Mouse (Mus musculus): Measurements from ENCODE around the gene Slc39a1. TPM values are rescaled to one million over a fixed set of nuclear protein-coding genes. Genes with fewer than 3 reads are reported as not detected.

Gene Slc39a1
- total and polyA plus RNA-seq, 3 experiments = 57.3 to 75.5 (median 67.6) TPM

DNA sequence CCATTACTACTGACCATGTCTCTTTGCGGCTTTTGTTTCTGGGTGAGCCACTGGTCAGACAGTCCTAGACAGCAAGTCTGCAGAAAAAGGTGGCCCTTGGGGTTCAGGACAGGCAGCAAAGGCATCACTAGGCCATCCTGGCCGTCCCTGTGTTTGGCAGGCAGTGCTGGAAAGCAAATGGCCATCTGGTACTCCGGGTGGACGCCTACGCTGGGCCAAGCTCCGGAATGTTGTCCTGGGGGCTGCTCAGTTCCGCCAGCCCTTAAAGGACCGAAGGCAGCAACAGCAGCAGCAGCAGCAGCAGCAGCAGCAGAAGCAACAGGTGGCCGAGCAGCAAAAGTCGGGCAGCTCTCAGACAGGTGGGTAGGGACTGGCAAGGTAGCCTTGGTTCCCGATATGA lies 27.3 kb downstream of the Slc39a1 start:
- Histone ChIP-seq H3K9ac (ENCODE audit: low read depth, low read length) (no peak overlapping the region), H3K27me3 (ENCODE audit: control insufficient read depth, insufficient read depth, low read length) (no peaks in the 10 kb centered on the region), H3K79me2 (replicated peaks; ENCODE audit: control insufficient read depth, insufficient read depth, low read length) (no peaks in the 10 kb centered on the region), H3K27ac (no peak overlapping the region), H3K36me3 (ENCODE audit: control insufficient read depth, insufficient read depth, low read length) (no peaks in the 10 kb centered on the region), H3K4me3 (no peak overlapping the region), H3K4me1 (ENCODE audit: control insufficient read depth, insufficient read depth, low read length) (no peaks in the 10 kb centered on the region)
- WGBS = 90% methylated on average over 11 of the region's 11 CpGs
- TF ChIP-seq CTCF (IDR thresholded peaks at IDR 0.05) (no peak), POLR2A (IDR thresholded peaks at IDR 0.05; ENCODE audit: insufficient read depth, low read depth, low read length) (no peak), EP300 (IDR thresholded peaks at IDR 0.05; ENCODE audit: insufficient read depth, low read depth, low read length) (no peak)
- DNase-seq = no peak
- intact Hi-C loops (cut with DNase I) = no loop called here

GRCm38 (mm10) chr3:90276858-90277257 lies 28.9 kb downstream of the Slc39a1 start:
- Histone ChIP-seq H3K4me3 (no peak overlapping the region), H3K9ac (ENCODE audit: low read depth, low read length) (no peak overlapping the region), H3K4me1 (ENCODE audit: control insufficient read depth, insufficient read depth, low read length) (no peaks in the 10 kb centered on the region), H3K79me2 (replicated peaks; ENCODE audit: control insufficient read depth, insufficient read depth, low read length) (no peaks in the 10 kb centered on the region), H3K27ac (no peak overlapping the region), H3K36me3 (ENCODE audit: control insufficient read depth, insufficient read depth, low read length) (no peaks in the 10 kb centered on the region), H3K27me3 (ENCODE audit: control insufficient read depth, insufficient read depth, low read length) (no peaks in the 10 kb centered on the region)
- WGBS = 71% methylated on average over 16 of the region's 16 CpGs
- no peak for DNase-seq
- no peak for TF ChIP-seq EP300 (IDR thresholded peaks at IDR 0.05; ENCODE audit: insufficient read depth, low read depth, low read length)
- no peak for TF ChIP-seq POLR2A (IDR thresholded peaks at IDR 0.05; ENCODE audit: insufficient read depth, low read depth, low read length)
- no peak for TF ChIP-seq CTCF (IDR thresholded peaks at IDR 0.05)
- intact Hi-C loops (cut with DNase I) = no loop called here

GRCm38 (mm10) chr3:90277793-90278192 lies 29.8 kb downstream of the Slc39a1 start:
- 89% methylated on average over 9 of the region's 9 CpGs for WGBS
- H3K36me3 ChIP-seq (ENCODE audit: control insufficient read depth, insufficient read depth, low read length) = no peaks in the 10 kb centered on the region

GRCm38 (mm10) chr3:90278211-90278610 lies 30.2 kb downstream of the Slc39a1 start:
- no peak for DNase-seq
- TF ChIP-seq CTCF (IDR thresholded peaks at IDR 0.05) = no peak
- TF ChIP-seq POLR2A (IDR thresholded peaks at IDR 0.05; ENCODE audit: insufficient read depth, low read depth, low read length) = no peak
- TF ChIP-seq EP300 (IDR thresholded peaks at IDR 0.05; ENCODE audit: insufficient read depth, low read depth, low read length) = no peak
- intact Hi-C loops (cut with DNase I) = no loop called here
- Histone ChIP-seq H3K27me3 (ENCODE audit: control insufficient read depth, insufficient read depth, low read length) (no peaks in the 10 kb centered on the region), H3K79me2 (replicated peaks; ENCODE audit: control insufficient read depth, insufficient read depth, low read length) (no peaks in the 10 kb centered on the region), H3K9ac (ENCODE audit: low read depth, low read length) (no peak overlapping the region), H3K4me3 (no peak overlapping the region), H3K27ac (no peak overlapping the region), H3K36me3 (ENCODE audit: control insufficient read depth, insufficient read depth, low read length) (no peaks in the 10 kb centered on the region), H3K4me1 (ENCODE audit: control insufficient read depth, insufficient read depth, low read length) (no peaks in the 10 kb centered on the region)
- WGBS = 93% methylated on average over 10 of the region's 10 CpGs

More at GRCm38 (mm10) chr3:90277793-90278192, 29.8 kb downstream of the Slc39a1 start:
- H3K27me3 ChIP-seq (ENCODE audit: control insufficient read depth, insufficient read depth, low read length) = no peaks in the 10 kb centered on the region
- H3K9ac ChIP-seq (ENCODE audit: low read depth, low read length) = no peak overlapping the region
- no peaks in the 10 kb centered on the region for H3K79me2 ChIP-seq (replicated peaks; ENCODE audit: control insufficient read depth, insufficient read depth, low read length)
- no peak overlapping the region for H3K27ac ChIP-seq
- no peak for DNase-seq
- intact Hi-C loops (cut with DNase I) = no loop called here
- TF ChIP-seq POLR2A (IDR thresholded peaks at IDR 0.05; ENCODE audit: insufficient read depth, low read depth, low read length) (no peak), EP300 (IDR thresholded peaks at IDR 0.05; ENCODE audit: insufficient read depth, low read depth, low read length) (no peak), CTCF (IDR thresholded peaks at IDR 0.05) (no peak)
- no peaks in the 10 kb centered on the region for H3K4me1 ChIP-seq (ENCODE audit: control insufficient read depth, insufficient read depth, low read length)
- no peak overlapping the region for H3K4me3 ChIP-seq

DNA sequence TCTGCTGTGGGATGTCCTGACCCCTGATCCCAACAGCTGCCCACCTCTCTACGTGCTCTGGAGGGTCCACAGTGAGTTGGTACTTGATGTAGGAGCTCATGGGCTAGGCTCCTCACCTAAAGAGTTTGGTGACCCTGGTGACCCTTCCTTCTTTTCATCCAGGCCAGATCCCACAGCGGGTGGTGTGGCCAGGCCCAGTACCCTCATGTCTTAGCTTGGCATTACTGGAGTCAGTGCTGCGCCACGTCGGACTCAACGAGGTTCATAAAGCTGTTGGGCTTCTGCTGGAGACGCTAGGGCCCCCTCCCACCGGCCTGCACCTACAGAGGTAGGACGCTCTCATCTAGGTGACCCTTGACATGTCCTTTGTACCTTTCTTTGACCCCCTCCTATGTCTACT lies 31.2 kb downstream of the Slc39a1 start:
- Histone ChIP-seq H3K9ac (ENCODE audit: low read depth, low read length) (no peak overlapping the region), H3K4me1 (ENCODE audit: control insufficient read depth, insufficient read depth, low read length) (no peaks in the 10 kb centered on the region), H3K27me3 (ENCODE audit: control insufficient read depth, insufficient read depth, low read length) (no peaks in the 10 kb centered on the region), H3K4me3 (no peak overlapping the region), H3K27ac (no peak overlapping the region), H3K79me2 (replicated peaks; ENCODE audit: control insufficient read depth, insufficient read depth, low read length) (no peaks in the 10 kb centered on the region), H3K36me3 (ENCODE audit: control insufficient read depth, insufficient read depth, low read length) (no peaks in the 10 kb centered on the region)
- TF ChIP-seq POLR2A (IDR thresholded peaks at IDR 0.05; ENCODE audit: insufficient read depth, low read depth, low read length) (no peak), EP300 (IDR thresholded peaks at IDR 0.05; ENCODE audit: insufficient read depth, low read depth, low read length) (no peak), CTCF (IDR thresholded peaks at IDR 0.05) (no peak)
- WGBS = 93% methylated on average over 9 of the region's 9 CpGs
- intact Hi-C loops (cut with DNase I) = no loop called here
- DNase-seq = no peak

GRCm38 (mm10) chr3:90279743-90280142 lies 31.8 kb downstream of the Slc39a1 start:
- 95% methylated on average over 7 of the region's 7 CpGs for WGBS
- no peaks in the 10 kb centered on the region for H3K4me1 ChIP-seq (ENCODE audit: control insufficient read depth, insufficient read depth, low read length)
- intact Hi-C loops (cut with DNase I) = no loop called here

More at GRCm38 (mm10) chr3:90279743-90280142, 31.8 kb downstream of the Slc39a1 start:
- no peak overlapping the region for H3K9ac ChIP-seq (ENCODE audit: low read depth, low read length)
- no peaks in the 10 kb centered on the region for H3K36me3 ChIP-seq (ENCODE audit: control insufficient read depth, insufficient read depth, low read length)
- H3K27ac ChIP-seq = no peak overlapping the region
- no peaks in the 10 kb centered on the region for H3K79me2 ChIP-seq (replicated peaks; ENCODE audit: control insufficient read depth, insufficient read depth, low read length)
- H3K4me3 ChIP-seq = no peak overlapping the region
- no peaks in the 10 kb centered on the region for H3K27me3 ChIP-seq (ENCODE audit: control insufficient read depth, insufficient read depth, low read length)
- TF ChIP-seq CTCF (IDR thresholded peaks at IDR 0.05) (no peak), EP300 (IDR thresholded peaks at IDR 0.05; ENCODE audit: insufficient read depth, low read depth, low read length) (no peak), POLR2A (IDR thresholded peaks at IDR 0.05; ENCODE audit: insufficient read depth, low read depth, low read length) (no peak)
- DNase-seq = no peak
